Mouse (Mus musculus): Measurements from ENCODE around the gene 1700029F12Rik.

GRCm38 (mm10) chr13:97070931-97071625 lies 36.9 kb upstream of the 1700029F12Rik start:
- TF ChIP-seq CTCF (IDR thresholded peaks at IDR 0.05; ENCODE audit: low read depth), result no peak
- no peak for TF ChIP-seq EP300 (IDR thresholded peaks at IDR 0.05; ENCODE audit: low read depth)

All from heart, postnatal 0 days (tissue).